ENCODE assay signal across 8 mouse cellular contexts in the genomic region with DNA sequence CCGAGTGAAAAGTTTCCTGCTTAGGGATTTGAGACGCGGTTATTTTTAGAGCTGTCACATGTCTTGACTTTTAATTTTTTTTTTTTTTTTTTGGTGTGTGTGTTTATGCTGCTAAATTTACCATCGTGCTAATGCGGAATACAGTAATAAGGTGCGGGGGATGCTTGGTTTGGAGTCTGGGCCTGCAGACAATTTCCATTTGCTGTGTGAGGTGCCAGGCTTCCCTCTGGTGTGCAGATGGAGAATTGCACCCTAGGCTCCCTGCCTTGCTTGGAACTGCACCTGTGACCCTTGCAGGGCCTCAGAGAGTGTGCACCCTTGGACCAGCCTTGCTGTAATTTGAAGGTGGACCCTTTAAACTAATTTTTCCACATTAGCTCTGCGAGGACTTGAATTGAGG.
A peak's percentile ranks its signal among the peaks of the same experiment; 100 is the strongest.
DNase-seq lines count a peak whose midpoint lies in the region; ATAC-seq and TF ChIP-seq lines count a peak whose summit lies in the region.

No protein-coding gene starts in this region.

- CTCF ChIA-PET in Patski (lab: Charles Lee) = interaction anchor here (1.0 to 1.3 kb wide), 2 partner anchors 13 to 135 kb away, joined by 3 read pairs; no protein-coding TSS in a partner anchor

- H3K27me3 ChIP-seq in Patski = peaks cover 8% of the 10 kb centered on the region
- H3K27me3 ChIP-seq in neural tube, embryonic 11.5 days (ENCODE audit: control insufficient read depth, insufficient read depth, low read length) = no peaks in the 10 kb centered on the region

- ATAC-seq in Patski = no peak
- peak; percentile 74 for ATAC-seq in common myeloid progenitor, adult 5-6 weeks (replicated peaks; ENCODE audit: low read depth, poor library complexity, severe bottlenecking)
- peak; percentile 31; the same call in 1 of the 2 replicates for ATAC-seq in neural tube, embryonic 11.5 days (ENCODE audit: insufficient read depth, low FRiP score, low TSS enrichment)

- peaks cover 9% of the 10 kb centered on the region for H3K4me1 ChIP-seq in neural tube, embryonic 11.5 days (ENCODE audit: control insufficient read depth, insufficient read depth, low read length)

- no peaks in the 10 kb centered on the region for H3K36me3 ChIP-seq in neural tube, embryonic 11.5 days (ENCODE audit: control insufficient read depth, insufficient read depth, low read length)

- intact Hi-C loops in gastrocnemius, adult 2 months (cut with DNase I) = loop anchor here (5.0 kb wide), 2 partner anchors 187 to 377 kb away; a partner anchor contains a TSS
- intact Hi-C loops in left cerebral cortex, postnatal 4 days (cut with DNase I) = loop anchor here (5.0 to 10.0 kb wide), 2 partner anchors 77 to 189 kb away; no protein-coding TSS in a partner anchor

- peak overlapping the region; percentile 43; the same call in 1 of the 2 replicates for H3K27ac ChIP-seq in gastrocnemius, adult 2 months
- no peak overlapping the region for H3K27ac ChIP-seq in neural tube, embryonic 11.5 days (ENCODE audit: low read depth, low read length)

- WGBS in neural tube, embryonic 11.5 days = 29% methylated on average over 7 of the region's 7 CpGs

- in situ Hi-C loops in Patski (cut with MboI; ENCODE audit: low pct_unique_long_range_greater_than_20kb) = loop anchor here (5.0 to 10.0 kb wide), 3 partner anchors 107 to 379 kb away; a partner anchor contains a TSS

- no peaks in the 10 kb centered on the region for H3K9me3 ChIP-seq in neural tube, embryonic 11.5 days (ENCODE audit: control insufficient read depth, low read length)

- H3K9ac ChIP-seq in neural tube, embryonic 11.5 days (ENCODE audit: low read length) = no peak overlapping the region

- peak overlapping the region; percentile 41 for H3K4me2 ChIP-seq in neural tube, embryonic 11.5 days (ENCODE audit: low read depth)

- peak overlapping the region; percentile 32 for H3K4me3 ChIP-seq in gastrocnemius, adult 2 months
- H3K4me3 ChIP-seq in neural tube, embryonic 11.5 days (ENCODE audit: low read depth, low read length) = no peak overlapping the region

- DNase-seq in B cell, adult 2 months = peak; percentile 55 to 59
- DNase-seq in Patski (ENCODE audit: low read depth, low spot score) = no peak
- peak; percentile 55 for DNase-seq in gastrocnemius, adult 2 months
- DNase-seq in kidney, adult 11 months = peak; percentile 52
- DNase-seq in left cerebral cortex, postnatal 4 days = peak; percentile 69
- peak; percentile 74 for DNase-seq in neural tube, embryonic 11.5 days (ENCODE audit: low spot score)
- peak; percentile 74 for DNase-seq in thymus, postnatal 4 days

- peak; percentile 93 for TF ChIP-seq CTCF in Patski (IDR thresholded peaks at IDR 0.05)
- peak; percentile 82 for TF ChIP-seq CTCF in gastrocnemius, adult 2 months (IDR thresholded peaks at IDR 0.05)

- POLR2A ChIA-PET in Patski (lab: Charles Lee) = no interaction called here
